Mouse (Mus musculus) liver, postnatal 0 days (tissue): ENCODE results near the gene Syde2. TPM values are rescaled to one million over a fixed set of nuclear protein-coding genes. Genes with fewer than 3 reads are reported as not detected.

Experiments
- ATAC-seq: fragments of 200-750 bp; cut with Nextera tagmentation; 2 replicates; pipeline ENCODE4 v1.8.0; 2017; ENCODE audit warnings: mild to moderate bottlenecking, moderate library complexity
- DNase-seq: peaks from one replicate; pipeline ENCODE4 v3.0.0-alpha.2; 2016
- H3K27ac ChIP-seq: fragments of 300-500 bp; sonication (generic); 2 replicates; pipeline ENCODE4 v1.5.1; 2014; ENCODE audit warnings: antibody characterized with exemption, moderate library complexity, mild to moderate bottlenecking, low read depth
- H3K27me3 ChIP-seq: fragments of 300-500 bp; sonication (generic); 2 replicates; pipeline ENCODE4 v1.6.1; 2014; ENCODE audit warnings: low read length, control low read depth, mixed read lengths; ENCODE audit not compliant: insufficient read depth
- H3K36me3 ChIP-seq: fragments of 300-500 bp; sonication (generic); replicated peaks from 2 replicates; pipeline ENCODE4 v1.6.1; 2014; ENCODE audit warnings: mild to moderate bottlenecking, control low read depth, low read length, moderate library complexity, mixed read lengths; ENCODE audit not compliant: insufficient read depth
- H3K4me1 ChIP-seq: fragments of 300-500 bp; sonication (generic); 2 replicates; pipeline ENCODE4 v1.6.1; 2014; ENCODE audit warnings: antibody characterized with exemption, mild to moderate bottlenecking, control low read depth; ENCODE audit not compliant: insufficient read depth
- H3K4me2 ChIP-seq: fragments of 300-500 bp; sonication (generic); 2 replicates; pipeline ENCODE4 v1.6.1; 2014; ENCODE audit warnings: low read depth, mild to moderate bottlenecking, low read length, moderate library complexity, mixed read lengths
- H3K4me3 ChIP-seq: fragments of 300-500 bp; sonication (generic); 2 replicates; pipeline ENCODE4 v1.5.1; 2014; ENCODE audit warnings: low read depth, low read length
- H3K9ac ChIP-seq: fragments of 300-500 bp; sonication (generic); replicated peaks from 2 replicates; pipeline ENCODE4 v1.6.1; 2014; ENCODE audit warnings: mild to moderate bottlenecking, moderate library complexity
- H3K9me3 ChIP-seq: fragments of 300-500 bp; sonication (generic); 2 replicates; pipeline ENCODE4 v1.6.1; 2016; ENCODE audit warnings: mild to moderate bottlenecking, control low read depth, low read length, mixed read lengths
- CTCF ChIP-seq: sonication (generic); IDR thresholded peaks from 2 replicates; pipeline ENCODE4 v1.5.1; 2016; ENCODE audit warnings: antibody characterized with exemption, low read depth
- EP300 ChIP-seq: IDR thresholded peaks from 2 replicates; pipeline ENCODE4 v1.6.1; 2016; ENCODE audit warnings: antibody characterized with exemption, low read depth, mild to moderate bottlenecking
- WGBS: fragments of 180-500 bp; shearing (Covaris S2); extraction: QIAGEN DNeasy Blood & Tissue Kit; methylation state at CpG from one replicate; pipeline ENCODE4 v1.1.7; 2014; ENCODE audit not compliant: insufficient replicate concordance; 5-methylcytosine and 5-hydroxymethylcytosine counted together
- polyA plus RNA-seq: library from polyadenylated mRNA; unstranded; fragments of >200 nt; fragmentation: Nextera tagmentation; extraction: Ambion mirVana; gene quantifications from 2 replicates; pipeline ENCODE4 v1.2.1, GENCODE M21; 2015

Gene Syde2
- polyA plus RNA-seq, 1 experiment from 2014 or later: 0.47 TPM

DNA sequence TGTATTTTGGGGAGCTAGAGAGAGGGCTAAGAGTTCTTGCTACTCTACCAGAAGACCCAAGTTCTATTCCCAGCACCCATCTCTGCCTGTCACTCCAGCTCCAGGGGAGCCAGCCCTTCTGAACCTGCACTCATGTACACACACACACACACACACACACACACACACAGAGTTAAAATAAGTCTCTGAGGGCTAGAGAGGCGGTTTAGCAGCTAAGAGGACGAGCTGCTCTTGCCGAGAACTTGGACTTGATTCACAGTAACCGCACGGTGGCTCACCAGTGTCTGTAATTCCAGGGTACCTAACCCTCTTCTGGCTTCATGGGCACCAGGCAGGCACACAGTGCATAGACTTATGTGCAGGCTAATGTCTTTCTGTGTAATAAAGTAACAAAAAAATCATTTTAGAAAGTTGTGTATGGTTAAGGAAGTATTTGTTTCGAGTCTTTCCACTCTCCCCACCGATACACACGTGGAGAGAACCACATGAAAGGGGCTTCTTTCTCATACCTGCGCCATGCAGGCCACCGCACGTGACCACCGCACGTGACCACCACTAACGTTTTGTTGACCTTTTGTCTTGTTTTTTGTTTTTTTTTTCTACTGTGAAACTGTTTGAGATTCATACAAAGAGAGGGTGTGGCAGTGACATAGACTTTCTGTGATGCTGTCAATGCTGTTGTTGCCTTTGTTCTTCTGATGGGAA, 16.8 kb downstream of the Syde2 start:
- Histone ChIP-seq H3K27me3 (no peaks in the 10 kb centered on the region), H3K4me1 (no peaks in the 10 kb centered on the region), H3K4me3 (no peak overlapping the region), H3K36me3 (0 out of 2 replicates have a peak, but pooled peaks cover 9% of the 10 kb centered on the region), H3K27ac (no peak overlapping the region), H3K4me2 (no peak overlapping the region), H3K9me3 (no peaks in the 10 kb centered on the region), H3K9ac (no peak overlapping the region)
- 89% methylated on average over 14 of the region's 14 CpGs for WGBS
- ATAC-seq (no peak), DNase-seq (no peak)
- TF ChIP-seq EP300: no peak
- TF ChIP-seq CTCF: no peak

DNA sequence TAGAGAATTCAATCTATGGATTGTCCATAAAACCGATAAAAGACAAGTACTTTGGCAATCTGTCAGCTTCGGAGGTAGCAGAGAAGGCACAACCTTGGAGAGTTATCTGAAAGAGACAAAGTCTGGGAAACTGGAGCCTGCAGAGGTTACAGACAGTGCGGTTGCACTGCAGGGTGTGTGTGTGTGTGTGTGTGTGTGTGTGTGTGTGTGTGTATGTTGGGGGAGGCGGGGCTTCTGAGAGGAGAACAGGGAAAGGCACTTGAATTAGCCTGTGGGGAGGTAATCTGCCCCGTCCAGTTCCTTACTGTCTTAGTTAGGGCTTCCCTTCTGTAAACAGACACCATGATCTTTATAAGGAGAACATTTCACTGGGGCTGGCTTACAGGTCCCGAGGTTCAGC, 20.2 kb downstream of the Syde2 start:
- Histone ChIP-seq H3K4me1 (no peaks in the 10 kb centered on the region), H3K9me3 (no peaks in the 10 kb centered on the region), H3K9ac (no peak overlapping the region), H3K4me2 (no peak overlapping the region), H3K27me3 (no peaks in the 10 kb centered on the region), H3K36me3 (0 out of 2 replicates have a peak, but pooled peaks cover 5% of the 10 kb centered on the region), H3K27ac (no peak overlapping the region), H3K4me3 (no peak overlapping the region)
- 70% methylated on average over 6 of the region's 6 CpGs for WGBS
- ATAC-seq (no peak), DNase-seq (no peak)
- TF ChIP-seq CTCF: no peak
- no peak for TF ChIP-seq EP300

DNA sequence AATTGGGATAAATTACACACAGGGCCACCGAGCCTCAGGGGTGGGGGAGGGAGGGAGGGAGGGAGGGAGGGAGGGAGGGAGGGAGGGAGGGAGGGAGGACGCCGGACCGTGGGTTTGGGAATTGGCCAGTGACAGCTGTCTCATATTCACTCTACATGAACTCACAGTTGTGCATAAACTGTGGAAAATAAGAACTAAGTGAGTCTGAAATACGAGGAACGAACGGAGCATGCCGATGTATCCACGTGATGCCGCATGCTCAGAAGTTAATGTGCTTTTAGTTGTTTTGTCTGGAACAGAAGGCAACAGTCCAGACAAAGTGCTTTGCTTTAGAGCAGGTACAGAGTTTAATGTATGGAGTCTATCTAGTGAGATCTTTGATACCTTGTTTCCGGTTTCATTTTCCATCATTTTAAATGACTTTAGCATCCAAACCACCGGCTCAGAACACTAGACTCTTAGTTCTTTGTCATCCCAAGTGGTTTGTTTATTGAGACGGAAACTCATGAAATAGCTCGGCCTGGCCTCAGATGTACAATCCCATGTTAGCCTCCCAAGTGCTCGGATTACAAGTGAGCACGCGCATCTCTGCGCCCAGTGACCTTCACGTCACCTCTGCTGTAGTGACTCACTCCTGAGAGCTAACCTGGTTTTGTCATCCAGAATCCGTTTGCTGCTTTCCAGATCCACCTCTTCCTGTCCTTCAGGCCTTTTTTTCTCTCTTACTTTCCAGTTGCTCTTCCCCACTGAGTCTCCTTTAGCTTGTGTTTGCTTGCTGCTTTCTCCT, 22.4 kb downstream of the Syde2 start:
- TF ChIP-seq CTCF (no peak), EP300 (no peak)
- H3K9me3 ChIP-seq: no peaks in the 10 kb centered on the region
- H3K27ac ChIP-seq: no peak overlapping the region
- H3K4me3 ChIP-seq: no peak overlapping the region
- no peak for ATAC-seq
- H3K36me3 ChIP-seq: peaks cover 5% of the 10 kb centered on the region; the same call in 1 of the 2 replicates
- no peaks in the 10 kb centered on the region for H3K27me3 ChIP-seq
- no peak overlapping the region for H3K4me2 ChIP-seq
- DNase-seq: no peak
- WGBS: 73% methylated on average over 20 of the region's 20 CpGs
- no peaks in the 10 kb centered on the region for H3K4me1 ChIP-seq
- H3K9ac ChIP-seq: no peak overlapping the region

DNA sequence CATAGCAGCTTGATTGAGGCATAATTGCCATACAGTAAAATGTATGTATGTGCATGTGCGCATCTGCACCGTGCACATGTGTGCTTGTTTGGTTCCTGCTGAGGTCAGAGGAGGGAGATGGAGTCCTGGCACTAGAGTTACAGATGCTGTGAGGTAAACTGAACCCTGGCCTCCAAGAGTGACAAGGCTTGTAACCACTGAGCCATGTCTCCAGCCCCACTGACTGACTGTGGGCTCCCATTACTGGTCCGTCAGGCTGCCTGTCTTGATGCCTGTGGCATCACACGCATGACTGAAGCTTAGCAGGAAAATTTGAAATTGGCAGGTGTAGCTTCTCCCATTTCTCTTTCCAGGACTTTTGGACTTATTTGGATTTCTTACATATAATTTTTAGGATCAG, 23.1 kb downstream of the Syde2 start:
- H3K27ac ChIP-seq: no peak overlapping the region

DNA sequence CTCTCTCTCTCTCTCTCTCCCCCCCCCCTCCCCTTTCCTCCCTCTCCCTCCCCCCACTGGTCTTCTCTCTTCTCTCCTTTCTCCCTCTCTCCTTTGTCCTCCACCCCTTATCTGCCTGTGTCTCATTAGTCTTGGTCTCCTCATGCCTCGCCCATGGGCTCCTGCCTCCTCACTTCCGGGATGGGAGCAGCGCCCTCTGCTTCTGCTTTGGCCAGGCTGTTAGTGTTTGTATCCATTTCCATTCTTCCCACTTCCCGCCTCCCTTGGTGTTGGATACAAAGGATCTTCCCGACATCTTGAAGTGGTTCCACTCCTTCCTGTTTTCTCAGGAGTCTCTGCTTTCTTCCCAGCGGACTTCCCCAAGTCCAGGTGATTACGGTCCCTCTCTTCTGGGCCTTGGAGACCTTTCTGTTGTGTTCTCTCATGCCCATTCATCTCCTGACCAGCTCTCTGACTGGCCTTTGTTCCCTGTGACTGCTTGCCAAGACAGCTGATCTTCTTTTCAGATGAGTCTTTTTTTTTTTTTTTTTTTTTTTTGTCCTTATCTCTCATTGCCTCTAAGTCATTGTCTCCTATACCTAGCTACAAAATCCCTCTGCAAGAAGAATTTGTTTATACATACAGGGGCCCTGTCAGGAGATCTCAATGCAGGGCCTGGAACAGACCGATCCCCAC, 24.0 kb downstream of the Syde2 start:
- DNase-seq (no peak), ATAC-seq (no peak)
- WGBS: 67% methylated on average over 8 of the region's 8 CpGs
- H3K4me1 ChIP-seq: no peaks in the 10 kb centered on the region
- H3K27me3 ChIP-seq: no peaks in the 10 kb centered on the region
- no peaks in the 10 kb centered on the region for H3K9me3 ChIP-seq
- H3K27ac ChIP-seq: no peak overlapping the region
- no peak overlapping the region for H3K4me3 ChIP-seq
- no peak overlapping the region for H3K4me2 ChIP-seq
- no peak for TF ChIP-seq EP300
- TF ChIP-seq CTCF: no peak
- H3K36me3 ChIP-seq: peaks cover 3% of the 10 kb centered on the region; the same call in 1 of the 2 replicates
- H3K9ac ChIP-seq: no peak overlapping the region

More for the DNA sequence above, 23.1 kb downstream of the Syde2 start:
- Histone ChIP-seq H3K36me3 (peaks cover 5% of the 10 kb centered on the region; the same call in 1 of the 2 replicates), H3K27me3 (no peaks in the 10 kb centered on the region), H3K9ac (no peak overlapping the region), H3K9me3 (no peaks in the 10 kb centered on the region), H3K4me2 (no peak overlapping the region), H3K4me1 (no peaks in the 10 kb centered on the region), H3K4me3 (no peak overlapping the region)
- ATAC-seq (no peak), DNase-seq (no peak)
- WGBS: 82% methylated on average over 4 of the region's 4 CpGs
- TF ChIP-seq EP300: no peak
- no peak for TF ChIP-seq CTCF

DNA sequence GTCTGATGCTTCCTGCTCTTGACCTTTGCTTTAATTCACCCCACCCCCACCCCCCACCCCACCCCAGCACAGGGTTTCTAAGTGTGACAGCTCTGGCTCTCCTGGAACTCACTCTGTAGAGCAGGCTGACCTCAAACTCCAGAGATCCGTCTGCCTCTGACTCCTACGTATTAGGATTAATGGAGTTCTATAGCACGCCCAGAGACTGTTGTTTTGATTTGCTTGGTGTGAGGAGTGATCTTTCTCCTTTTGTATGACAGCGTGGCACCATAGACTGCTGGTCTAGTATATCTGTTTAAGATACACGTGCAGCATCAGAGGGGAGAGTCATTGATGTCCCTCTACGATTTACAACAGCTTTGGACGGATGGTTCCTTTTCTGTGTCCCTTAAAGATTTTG, 25.8 kb downstream of the Syde2 start:
- no peak overlapping the region for H3K9ac ChIP-seq
- no peak overlapping the region for H3K27ac ChIP-seq
- H3K4me2 ChIP-seq: no peak overlapping the region
- no peaks in the 10 kb centered on the region for H3K4me1 ChIP-seq
- H3K4me3 ChIP-seq: no peak overlapping the region
- peaks cover 2% of the 10 kb centered on the region; the same call in 1 of the 2 replicates for H3K36me3 ChIP-seq
- TF ChIP-seq CTCF (no peak), EP300 (no peak)
- DNase-seq (no peak), ATAC-seq (no peak)
- WGBS: 82% methylated on average over 7 of the region's 7 CpGs
- H3K27me3 ChIP-seq: no peaks in the 10 kb centered on the region
- H3K9me3 ChIP-seq: no peaks in the 10 kb centered on the region
